Mouse (Mus musculus): ENCODE measurements at regions not wholly inside any gene's neighbourhood (a gene's known extent, or its start where the extent isn't known, plus 50 kb on each side); places are given as distances from the start of the nearest gene placed in this dataset.

DNA sequence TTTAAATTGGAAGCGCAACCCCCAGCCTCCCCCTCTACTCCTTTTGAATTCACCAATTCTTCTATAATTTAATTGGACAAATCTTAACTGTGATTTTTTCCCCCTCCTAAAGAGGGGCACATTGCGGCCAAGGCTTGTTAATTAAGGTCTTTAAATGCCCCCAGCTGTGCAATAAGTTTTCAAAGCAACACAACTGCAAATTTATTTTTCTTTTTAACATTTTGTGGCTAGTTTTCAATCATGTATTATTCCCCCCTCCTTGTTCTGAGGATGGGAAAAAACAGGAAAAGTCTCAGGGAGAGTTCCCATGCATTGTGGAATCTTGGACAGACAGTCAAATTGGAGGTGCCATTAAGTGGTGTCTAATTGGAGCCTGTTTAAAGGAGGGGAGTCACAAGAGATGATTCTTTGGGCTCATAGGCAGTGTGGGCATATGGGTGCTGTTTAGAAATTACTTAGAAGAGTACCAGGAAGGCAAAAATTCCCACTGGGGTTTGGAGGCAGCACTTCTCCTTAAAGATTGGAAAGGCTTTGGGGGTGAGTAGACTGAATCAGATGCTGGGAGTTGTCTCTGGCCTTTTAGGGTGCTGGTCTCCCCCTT lies 281.9 kb upstream of the Sall1 start:
- TF ChIP-seq CTCF (IDR thresholded peaks at IDR 0.05): no peak
- TF ChIP-seq POLR2A (IDR thresholded peaks at IDR 0.05; ENCODE audit: insufficient read depth, low read depth, low read length): no peak
- TF ChIP-seq EP300 (IDR thresholded peaks at IDR 0.05; ENCODE audit: insufficient read depth, low read depth, low read length): no peak
